Mouse (Mus musculus) adrenal gland, postnatal 36 days (tissue): ENCODE data around the gene Phlda3. TPM values are rescaled to one million over a fixed set of nuclear protein-coding genes. Genes with fewer than 3 reads are reported as not detected.

Source experiments
- DNase-seq, 2 experiments: peaks; one replicate each; pipeline ENCODE4 v3.0.0; 2021; ENCODE audit warnings: mixed read lengths in 1 of 2
- long read RNA-seq, 2 experiments: library from polyadenylated mRNA; stranded (forward); transcript quantifications; one replicate each; pipeline ENCODE4 v2.0.0; 2021; ENCODE audit warnings: borderline sequencing depth in 2 of 2
- total RNA-seq, 2 experiments: library from RNA; stranded (reverse); gene quantifications; 2 replicates each; pipeline ENCODE4 v1.2.3; 2021

The Phlda3 gene
- total RNA-seq: 10 to 100 TPM; 45.8 to 51.9 TPM
- long read RNA-seq, experiment 1, transcript Phlda3-201 (2 exons, 1,435 nt): major isoform, 104 of 109 reads
- long read RNA-seq, experiment 1, partial matches to known transcripts: 0 of 109 reads
- long read RNA-seq, experiment 1, other reads (novel, unspliced or antisense): 5 of 109 reads
- long read RNA-seq, experiment 2, transcript Phlda3-201 (2 exons, 1,435 nt): major isoform, 69 of 78 reads
- long read RNA-seq, experiment 2, partial matches to known transcripts: 0 of 78 reads
- long read RNA-seq, experiment 2, other reads (novel, unspliced or antisense): 9 of 78 reads

DNA sequence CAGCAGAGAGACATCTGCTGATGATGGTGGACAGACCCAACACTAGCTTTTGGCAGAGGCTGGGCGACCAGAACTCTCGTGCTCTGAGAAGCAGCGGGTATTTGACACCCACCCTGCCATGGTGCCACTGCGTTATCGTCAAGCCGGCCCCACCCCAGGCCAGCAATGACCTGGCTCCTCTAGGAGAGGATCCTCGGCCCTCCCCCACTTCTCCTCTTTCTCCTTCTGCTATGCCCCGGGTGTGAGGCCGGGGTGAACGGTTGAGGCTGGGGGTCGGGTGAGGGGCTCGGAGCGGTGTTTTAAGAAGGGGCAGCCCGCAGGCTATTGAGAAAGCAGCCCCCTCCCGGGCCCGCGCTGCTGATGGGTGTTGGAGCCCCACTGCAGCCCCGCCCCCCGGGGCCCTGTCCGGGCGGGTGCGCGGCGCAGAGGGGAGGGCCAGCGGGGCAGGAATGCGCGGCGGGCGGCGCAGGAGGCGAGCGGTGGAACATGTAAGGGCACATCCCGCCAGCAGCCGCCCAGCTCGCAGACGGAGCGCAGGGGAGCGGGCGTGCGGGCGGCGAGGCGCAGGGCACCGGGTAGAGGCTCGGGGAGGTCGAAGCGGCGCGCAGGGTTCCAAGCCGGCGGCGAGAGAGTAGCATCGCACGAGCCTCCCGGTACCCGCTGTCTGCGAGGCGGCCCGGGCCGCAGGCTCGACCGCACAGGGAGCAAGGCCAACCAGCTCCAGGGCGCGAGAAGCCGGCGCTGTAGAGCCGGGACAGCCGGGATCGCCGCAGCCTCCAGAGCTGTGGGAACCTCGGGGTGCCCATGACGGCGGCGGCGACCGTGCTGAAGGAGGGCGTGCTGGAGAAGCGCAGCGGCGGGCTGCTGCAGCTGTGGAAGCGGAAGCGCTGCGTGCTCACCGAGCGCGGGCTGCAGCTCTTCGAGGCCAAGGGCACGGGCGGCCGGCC is at the start of gene Phlda3:
Phlda3 (plus strand) TSS at position 475 of the 947 bp plus-strand sequence.
- DNase-seq: peak; percentile 82 to 89

- peak; percentile 37 to 75 for DNase-seq
These were observed 46.4 kb upstream of the Phlda3 start for GRCm38 (mm10) chr1:135719486-135719885.

- no peak for DNase-seq
These were observed 45.9 kb upstream of the Phlda3 start, which contains the start of gene Csrp1 for GRCm38 (mm10) chr1:135719983-135720382. TSS of gene Csrp1 (plus strand) at chr1:135720061.

DNA sequence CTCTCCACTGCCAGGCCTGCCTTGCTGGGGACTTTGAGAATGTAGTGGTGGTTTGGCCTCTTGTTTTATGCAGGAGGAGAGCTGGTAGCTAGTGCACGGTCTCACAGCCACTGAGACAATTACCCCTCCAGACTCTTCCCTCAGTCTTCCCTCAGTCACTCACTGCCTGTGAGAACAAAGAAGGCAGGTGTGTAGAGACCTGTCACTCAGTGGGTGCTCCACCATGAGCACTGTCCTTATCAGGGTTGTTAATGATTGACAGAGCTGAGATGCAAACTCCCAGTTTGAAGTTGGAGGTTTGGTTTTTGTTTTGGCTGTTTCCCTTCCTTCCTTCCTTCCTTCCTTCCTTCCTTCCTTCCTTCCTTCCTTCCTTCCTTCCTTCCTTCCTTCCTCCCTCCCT is 42.9 kb upstream of the Phlda3 start:
- DNase-seq: no peak

GRCm38 (mm10) chr1:135724134-135724533 is 41.8 kb upstream of the Phlda3 start:
- no peak for DNase-seq

GRCm38 (mm10) chr1:135725324-135725723 is 40.6 kb upstream of the Phlda3 start:
- DNase-seq: no peak

DNA sequence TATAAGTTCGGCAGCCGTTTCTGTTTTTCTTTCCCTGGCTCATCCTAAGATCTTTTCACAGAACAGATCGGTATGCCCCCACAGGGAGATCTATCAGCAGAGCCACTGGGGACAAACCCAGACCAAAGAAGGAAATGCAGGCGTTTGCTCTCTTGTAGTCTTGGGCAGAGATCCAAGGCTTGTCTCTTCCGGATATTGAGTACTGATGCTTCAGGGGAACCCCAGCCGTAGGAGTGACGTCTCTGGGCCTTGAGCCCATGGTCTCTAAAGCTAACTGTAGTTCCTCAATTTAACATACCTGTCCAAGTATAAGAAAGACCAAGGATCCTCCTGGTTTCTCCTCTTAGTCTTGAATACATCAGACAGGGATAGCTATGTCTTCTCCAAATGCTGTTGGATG is 40.0 kb upstream of the Phlda3 start:
- DNase-seq: peak in 1 of 2 experiments; percentile 50

- peak; percentile 87 to 92 for DNase-seq
These were observed 37.1 kb upstream of the Phlda3 start for GRCm38 (mm10) chr1:135728631-135729366.

- DNase-seq: peak; percentile 20 to 62
These were observed 36.6 kb upstream of the Phlda3 start for GRCm38 (mm10) chr1:135729367-135729713.

GRCm38 (mm10) chr1:135729821-135730220 is 36.1 kb upstream of the Phlda3 start:
- no peak for DNase-seq

DNA sequence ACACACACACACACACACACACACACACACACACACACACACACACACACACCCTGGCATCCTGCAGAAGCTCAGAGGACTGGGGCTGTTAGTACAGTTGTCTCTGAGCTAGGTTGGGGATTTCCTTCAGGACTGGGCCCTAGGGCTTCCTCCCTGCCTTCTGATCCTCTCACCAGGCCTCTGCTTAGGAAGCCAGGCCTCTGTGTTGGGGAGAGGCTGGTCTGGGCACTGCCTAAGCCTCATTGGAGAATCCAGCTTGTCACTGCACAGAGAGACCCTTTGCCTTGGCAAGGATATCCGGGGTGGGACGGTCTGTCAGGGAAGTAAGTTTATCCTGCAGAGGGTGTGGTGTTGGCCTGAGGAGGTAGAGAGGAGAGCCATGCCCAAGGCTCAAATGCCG is 35.6 kb upstream of the Phlda3 start:
- DNase-seq: no peak

- no peak for DNase-seq
These were observed 34.5 kb upstream of the Phlda3 start for GRCm38 (mm10) chr1:135731393-135731792.

DNA sequence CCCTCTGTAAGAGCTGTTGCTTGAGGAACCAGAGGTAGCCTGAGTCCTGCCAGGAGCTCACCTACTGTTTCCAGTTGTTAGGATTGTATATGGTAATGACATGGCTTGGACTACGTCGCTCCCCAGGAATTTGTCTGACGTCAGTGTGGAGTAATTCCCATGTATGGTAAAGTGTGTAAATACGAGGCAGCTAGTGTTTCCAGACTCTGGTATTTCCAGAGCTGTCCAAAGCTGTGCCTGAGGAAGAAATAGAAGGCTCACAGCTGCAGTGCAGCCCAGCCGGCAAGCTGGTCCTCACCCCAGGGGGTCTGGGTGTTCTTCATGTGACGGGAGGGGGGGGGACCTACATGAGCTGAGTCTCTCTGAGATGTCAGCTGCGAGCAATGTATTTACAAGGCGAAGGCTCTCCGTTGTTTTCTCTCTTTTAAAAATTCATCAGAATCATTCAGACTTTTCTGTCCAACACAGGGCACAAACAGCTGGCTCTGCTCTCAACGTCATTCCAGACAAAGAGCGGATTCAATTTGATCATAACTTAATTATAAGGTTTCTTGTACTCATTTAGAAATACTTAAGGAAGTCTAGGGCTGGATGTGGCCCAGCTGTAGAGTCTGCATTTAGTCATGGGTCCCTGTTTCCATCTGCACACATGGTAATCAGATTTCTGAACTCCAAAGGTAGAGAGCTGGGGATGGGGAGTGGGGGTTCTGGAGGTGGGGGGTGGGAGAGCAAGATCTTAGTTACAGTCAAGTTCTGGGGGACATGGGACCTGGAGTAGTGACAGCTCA is 33.8 kb upstream of the Phlda3 start:
- no peak for DNase-seq

GRCm38 (mm10) chr1:135734225-135734937 is 31.5 kb upstream of the Phlda3 start:
- no peak for DNase-seq

- DNase-seq: no peak
These were observed 30.5 kb upstream of the Phlda3 start for GRCm38 (mm10) chr1:135735460-135735859.

GRCm38 (mm10) chr1:135744987-135745386 is 20.9 kb upstream of the Phlda3 start:
- DNase-seq: no peak

DNA sequence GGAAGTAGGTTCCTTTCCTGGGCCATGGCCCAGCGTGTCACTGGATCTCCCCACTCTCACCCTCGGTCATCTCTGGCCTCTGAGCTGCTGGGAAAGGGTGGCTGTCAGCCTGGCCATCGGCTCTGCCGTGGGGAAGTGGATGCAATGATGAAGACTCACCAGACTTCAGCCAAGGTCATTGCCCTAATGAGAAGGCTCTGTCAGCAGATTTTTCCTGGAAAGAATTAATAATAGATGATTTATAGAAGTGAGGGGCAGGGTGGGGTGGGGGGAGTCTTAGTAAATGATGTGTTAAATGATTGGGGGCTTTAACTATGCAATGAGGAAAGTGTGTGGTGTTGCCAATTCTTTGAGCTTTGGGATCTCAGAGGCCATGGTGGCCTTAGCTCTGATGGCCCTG is 19.7 kb upstream of the Phlda3 start:
- no peak for DNase-seq

DNA sequence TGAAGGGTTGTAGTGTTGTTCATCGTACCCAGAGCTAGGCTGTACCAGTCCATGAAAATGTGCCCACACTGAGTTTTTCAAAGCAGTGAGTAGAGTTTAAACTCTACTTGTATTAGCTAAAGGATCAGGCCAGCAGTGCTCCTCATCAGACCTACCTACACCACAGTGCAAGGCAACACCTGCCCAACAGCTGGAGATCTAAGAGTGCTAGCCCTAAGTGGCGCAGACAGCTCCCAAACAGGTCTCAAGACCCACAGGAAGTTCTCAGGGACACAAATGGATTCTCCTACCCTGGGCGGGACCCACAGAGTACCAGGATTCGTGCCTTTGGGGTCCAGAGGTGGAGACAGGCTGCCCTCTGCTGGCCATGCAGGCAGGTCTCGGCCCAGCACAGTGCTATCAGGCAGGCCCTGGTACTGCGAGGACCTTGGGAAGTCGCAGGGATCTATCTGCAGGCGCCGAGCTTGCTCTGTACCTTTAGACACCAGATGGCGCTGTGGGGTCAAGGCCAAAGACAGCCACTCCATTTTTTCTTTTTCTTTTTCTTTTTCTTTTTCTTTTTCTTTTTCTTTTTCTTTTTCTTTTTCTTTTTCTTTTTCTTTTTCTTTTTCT is 13.1 kb upstream of the Phlda3 start:
- DNase-seq: peak; percentile 93 to 94

DNA sequence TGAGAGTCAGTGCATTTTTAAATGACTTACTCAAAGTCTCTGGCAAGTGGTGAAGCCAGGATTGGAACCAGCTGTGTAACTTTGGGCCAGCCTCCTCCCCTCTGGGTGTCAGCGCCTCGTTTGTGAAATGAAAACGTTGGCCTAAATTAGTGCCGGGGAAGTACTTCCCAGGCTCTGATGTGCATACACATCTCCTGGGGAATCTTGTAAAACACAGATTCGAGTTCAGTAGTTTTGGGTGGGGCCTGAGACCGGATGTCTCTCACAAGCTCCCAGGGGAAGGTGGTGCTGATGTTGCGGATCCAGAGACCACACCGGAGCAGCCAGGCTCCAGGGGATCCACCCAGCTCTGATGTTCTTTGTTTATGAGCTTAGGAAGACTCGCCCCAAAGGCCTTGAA is 10.6 kb upstream of the Phlda3 start:
- peak in 1 of 2 experiments; percentile 36 for DNase-seq

- DNase-seq: no peak
These were observed 10.0 kb upstream of the Phlda3 start for GRCm38 (mm10) chr1:135755913-135756312.
